Mouse (Mus musculus): ENCODE data around the gene Ripor2. TPM values are rescaled to one million over a fixed set of nuclear protein-coding genes. Genes with fewer than 3 reads are reported as not detected.

The Ripor2 gene
- total and polyA plus RNA-seq, 3 experiments = 8.6 to 10.9 (median 9.3) TPM

- Histone ChIP-seq H3K27me3 (replicated peaks) (no peaks in the 10 kb centered on the region), H3K4me1 (ENCODE audit: control insufficient read depth in 1 of 2, insufficient read depth in 2 of 2) (peaks cover 0 to 31% of the 10 kb centered on the region in 2 experiments; a peak in 2 of 4 replicates), H3K9me3 (replicated peaks; ENCODE audit: low read length) (no peaks in the 10 kb centered on the region), H3K79me2 (replicated peaks; ENCODE audit: control insufficient read depth, extremely low read depth, insufficient read depth, poor library complexity, severe bottlenecking) (no peaks in the 10 kb centered on the region), H3K36me3 (replicated peaks in 1 of 2; ENCODE audit: control insufficient read depth in 1 of 2, insufficient read depth in 1 of 2, low read length in 1 of 2) (no peaks in the 10 kb centered on the region), H3K4me3 (replicated peaks in 1 of 3; ENCODE audit: low read depth in 2 of 3, low read length in 2 of 3, poor library complexity in 1 of 3) (no peak overlapping the region), H3K9ac (ENCODE audit: insufficient read depth, low read depth) (no peak overlapping the region), H3K4me2 (ENCODE audit: insufficient read depth, low read depth, poor library complexity, severe bottlenecking) (no peak overlapping the region), H3K27ac (ENCODE audit: insufficient read depth, low read depth) (no peak overlapping the region)
- dilution Hi-C loops (cut with MboI; ENCODE audit: extremely low pct_ligation_motif_present, extremely low pct_unique_long_range_greater_than_20kb, low sequenced_read_pairs) (no loop called here), in situ Hi-C loops (cut with MboI; ENCODE audit: low pct_ligation_motif_present, low pct_unique_long_range_greater_than_20kb, low sequenced_read_pairs) (no loop called here)
- no peak for TF ChIP-seq HCFC1 (IDR thresholded peaks at IDR 0.05; ENCODE audit: low read depth, low read length)
- no peak for TF ChIP-seq BHLHE40 (IDR thresholded peaks at IDR 0.05; ENCODE audit: low read depth, low read length)
- no peak for TF ChIP-seq RCOR1 (conservative IDR thresholded peaks at IDR 0.05; ENCODE audit: low read depth, low read length)
- no peak for TF ChIP-seq EP300 (IDR thresholded peaks at IDR 0.05; ENCODE audit: low read length)
- TF ChIP-seq MAX (IDR thresholded peaks at IDR 0.05; ENCODE audit: low read length) = no peak
- TF ChIP-seq ZC3H11A (IDR thresholded peaks at IDR 0.05; ENCODE audit: low read depth, low read length) = no peak
- no peak for TF ChIP-seq MXI1 (IDR thresholded peaks at IDR 0.05; ENCODE audit: low read depth, low read length)
- TF ChIP-seq MEF2A (IDR thresholded peaks at IDR 0.05; ENCODE audit: borderline replicate concordance, low read depth, low read length) = no peak
- TF ChIP-seq POLR2AphosphoS2 (IDR thresholded peaks at IDR 0.05; ENCODE audit: low read depth, low read length) = no peak
- no peak for TF ChIP-seq TBP (conservative IDR thresholded peaks at IDR 0.05; ENCODE audit: low read depth, low read length)
- TF ChIP-seq ZMIZ1 (IDR thresholded peaks at IDR 0.05; ENCODE audit: low read depth, low read length) = no peak
- TF ChIP-seq UBTF (IDR thresholded peaks at IDR 0.05; ENCODE audit: low read depth, low read length) = no peak
- TF ChIP-seq JUN (IDR thresholded peaks at IDR 0.05; ENCODE audit: insufficient read depth, low read depth, low read length) = no peak
- no peak for TF ChIP-seq KAT2A (IDR thresholded peaks at IDR 0.05; ENCODE audit: insufficient replicate concordance, low read length)
- TF ChIP-seq NRF1 (IDR thresholded peaks at IDR 0.05; ENCODE audit: low read depth, low read length) = no peak
- no peak for TF ChIP-seq ZNF384 (IDR thresholded peaks at IDR 0.05; ENCODE audit: low read depth, low read length)
- TF ChIP-seq ETS1 (conservative IDR thresholded peaks at IDR 0.05; ENCODE audit: low read depth, low read length) = no peak
- DNase-seq (ENCODE audit: extremely low read depth) = no peak
Measured at GRCm38 (mm10) chr13:24778706-24779380, 196.9 kb downstream of the Ripor2 start.

GRCm38 (mm10) chr13:24781916-24782315 lies 199.9 kb downstream of the Ripor2 start:
- in situ Hi-C loops (cut with MboI; ENCODE audit: low pct_ligation_motif_present, low pct_unique_long_range_greater_than_20kb, low sequenced_read_pairs) = no loop called here

More at GRCm38 (mm10) chr13:24781916-24782315, 199.9 kb downstream of the Ripor2 start:
- TF ChIP-seq GABPA (IDR thresholded peaks at IDR 0.05; ENCODE audit: insufficient replicate concordance, low read depth, low read length) = no peak
- no peak for TF ChIP-seq TCF12 (IDR thresholded peaks at IDR 0.05; ENCODE audit: low read depth, low read length)
- TF ChIP-seq MEF2A (IDR thresholded peaks at IDR 0.05; ENCODE audit: borderline replicate concordance, low read depth, low read length) = no peak
- no peak for TF ChIP-seq USF2 (conservative IDR thresholded peaks at IDR 0.05; ENCODE audit: low read depth, low read length)
- no peak for TF ChIP-seq ZNF384 (IDR thresholded peaks at IDR 0.05; ENCODE audit: low read depth, low read length)
- TF ChIP-seq UBTF (IDR thresholded peaks at IDR 0.05; ENCODE audit: low read depth, low read length) = no peak
- TF ChIP-seq POLR2AphosphoS2 (IDR thresholded peaks at IDR 0.05; ENCODE audit: low read depth, low read length) = no peak
- TF ChIP-seq CTCF (conservative IDR thresholded peaks at IDR 0.05 in 1 of 2, IDR thresholded peaks at IDR 0.05 in 1 of 2; ENCODE audit: low read depth in 2 of 2, low read length in 2 of 2) = no peak
- TF ChIP-seq KAT2A (IDR thresholded peaks at IDR 0.05; ENCODE audit: insufficient replicate concordance, low read length) = no peak
- TF ChIP-seq SIN3A (IDR thresholded peaks at IDR 0.05; ENCODE audit: low read length) = no peak
- TF ChIP-seq JUND (conservative IDR thresholded peaks at IDR 0.05; ENCODE audit: low read depth, low read length) = no peak
- TF ChIP-seq RAD21 (IDR thresholded peaks at IDR 0.05; ENCODE audit: low read depth, low read length) = no peak
- TF ChIP-seq RCOR1 (conservative IDR thresholded peaks at IDR 0.05; ENCODE audit: low read depth, low read length) = no peak
- no peak for TF ChIP-seq NRF1 (IDR thresholded peaks at IDR 0.05; ENCODE audit: low read depth, low read length)
- TF ChIP-seq PAX5 (IDR thresholded peaks at IDR 0.05; ENCODE audit: low read length) = no peak
- no peak for TF ChIP-seq IRF4 (IDR thresholded peaks at IDR 0.05; ENCODE audit: low read depth, low read length)
- TF ChIP-seq BHLHE40 (IDR thresholded peaks at IDR 0.05; ENCODE audit: low read depth, low read length) = no peak
- TF ChIP-seq ZC3H11A (IDR thresholded peaks at IDR 0.05; ENCODE audit: low read depth, low read length) = no peak
- H3K9me3 ChIP-seq (replicated peaks; ENCODE audit: low read length) = peaks cover 2% of the 10 kb centered on the region
- H3K4me1 ChIP-seq (ENCODE audit: control insufficient read depth in 1 of 2, insufficient read depth in 2 of 2) = peaks cover 14 to 44% of the 10 kb centered on the region in 2 experiments
- dilution Hi-C loops (cut with MboI; ENCODE audit: extremely low pct_ligation_motif_present, extremely low pct_unique_long_range_greater_than_20kb, low sequenced_read_pairs) = no loop called here
- no peaks in the 10 kb centered on the region for H3K27me3 ChIP-seq (replicated peaks)
- no peaks in the 10 kb centered on the region for H3K36me3 ChIP-seq (replicated peaks in 1 of 2; ENCODE audit: control insufficient read depth in 1 of 2, insufficient read depth in 1 of 2, low read length in 1 of 2)
- H3K79me2 ChIP-seq (replicated peaks; ENCODE audit: control insufficient read depth, extremely low read depth, insufficient read depth, poor library complexity, severe bottlenecking) = no peaks in the 10 kb centered on the region
- DNase-seq (ENCODE audit: extremely low read depth) = no peak
- no peak overlapping the region for H3K9ac ChIP-seq (ENCODE audit: insufficient read depth, low read depth)
- no peak overlapping the region for H3K4me3 ChIP-seq (replicated peaks in 1 of 3; ENCODE audit: low read depth in 2 of 3, low read length in 2 of 3, poor library complexity in 1 of 3)
- H3K27ac ChIP-seq (ENCODE audit: insufficient read depth, low read depth) = no peak overlapping the region
- no peak overlapping the region for H3K4me2 ChIP-seq (ENCODE audit: insufficient read depth, low read depth, poor library complexity, severe bottlenecking)
